Mouse (Mus musculus) liver, embryonic 13.5 days (tissue): ENCODE measurements around the gene Aasdh. TPM values are rescaled to one million over a fixed set of nuclear protein-coding genes. Genes with fewer than 3 reads are reported as not detected.
"Not testable (repeated sequence)": the region's sequence is repeated elsewhere in the genome, so short reads cannot be mapped to it uniquely, and the experiment has no call there.

Source experiments
- ATAC-seq: fragments of 200-750 bp; cut with Nextera tagmentation; 2 replicates; pipeline ENCODE4 v1.8.0; 2017; ENCODE audit warnings: low read depth, mild to moderate bottlenecking, moderate number of reproducible peaks, moderate library complexity
- DNase-seq: peaks from one replicate; pipeline ENCODE4 v3.0.0; 2022
- H3K27ac ChIP-seq: fragments of 300-500 bp; sonication (generic); 2 replicates; pipeline ENCODE4 v1.5.1; 2015; ENCODE audit warnings: moderate library complexity, mild to moderate bottlenecking, inconsistent platforms
- H3K27me3 ChIP-seq: fragments of 300-500 bp; sonication (generic); 2 replicates; pipeline ENCODE4 v1.6.1; 2015; ENCODE audit warnings: mild to moderate bottlenecking, inconsistent platforms
- H3K36me3 ChIP-seq: fragments of 300-500 bp; sonication (generic); 2 replicates; pipeline ENCODE4 v1.6.1; 2015; ENCODE audit warnings: mild to moderate bottlenecking, inconsistent platforms
- H3K4me1 ChIP-seq: fragments of 300-500 bp; sonication (generic); replicated peaks from 2 replicates; pipeline ENCODE4 v1.6.1; 2015; ENCODE audit warnings: inconsistent platforms
- H3K4me2 ChIP-seq: fragments of 300-500 bp; sonication (generic); 2 replicates; pipeline ENCODE4 v1.6.1; 2015; ENCODE audit warnings: inconsistent platforms, mild to moderate bottlenecking, moderate library complexity
- H3K4me3 ChIP-seq: fragments of 300-500 bp; sonication (generic); replicated peaks from 2 replicates; pipeline ENCODE4 v1.5.1; 2015; ENCODE audit warnings: mild to moderate bottlenecking, inconsistent platforms
- H3K9ac ChIP-seq: fragments of 300-500 bp; sonication (generic); 2 replicates; pipeline ENCODE4 v1.6.1; 2015; ENCODE audit warnings: mild to moderate bottlenecking, inconsistent platforms
- H3K9me3 ChIP-seq: fragments of 300-500 bp; sonication (generic); replicated peaks from 2 replicates; pipeline ENCODE4 v1.6.1; 2016; ENCODE audit warnings: inconsistent platforms
- WGBS: fragments of 180-500 bp; shearing (Covaris S2); methylation state at CpG from one replicate; pipeline ENCODE4 v1.1.7; 2015; ENCODE audit not compliant: insufficient replicate concordance; 5-methylcytosine and 5-hydroxymethylcytosine counted together
- polyA plus RNA-seq: library from polyadenylated mRNA; unstranded; fragments of >200 nt; fragmentation: Nextera tagmentation; extraction: Ambion mirVana; gene quantifications from 2 replicates; pipeline ENCODE4 v1.2.1, GENCODE M21; 2015

The Aasdh gene
- polyA plus RNA-seq, 1 experiment from 2014 or later: 6.4 TPM

- H3K9me3 ChIP-seq: no peaks in the 10 kb centered on the region
- H3K4me2 ChIP-seq: no peak overlapping the region
- no peak for ATAC-seq
- H3K27me3 ChIP-seq: no peaks in the 10 kb centered on the region
- no peak for DNase-seq
- H3K4me3 ChIP-seq: no peak overlapping the region
- H3K4me1 ChIP-seq: peaks cover 58% of the 10 kb centered on the region
- 65% methylated on average over 6 of the region's 6 CpGs for WGBS
- H3K9ac ChIP-seq: no peak overlapping the region
- H3K36me3 ChIP-seq: peaks cover 53% of the 10 kb centered on the region
- no peak overlapping the region for H3K27ac ChIP-seq
Observed at GRCm38 (mm10) chr5:76944965-76945677, 39.8 kb upstream of the Aasdh start.

GRCm38 (mm10) chr5:76942505-76942904 lies 37.2 kb upstream of the Aasdh start:
- WGBS: 75% methylated on average over 4 of the region's 4 CpGs

DNA sequence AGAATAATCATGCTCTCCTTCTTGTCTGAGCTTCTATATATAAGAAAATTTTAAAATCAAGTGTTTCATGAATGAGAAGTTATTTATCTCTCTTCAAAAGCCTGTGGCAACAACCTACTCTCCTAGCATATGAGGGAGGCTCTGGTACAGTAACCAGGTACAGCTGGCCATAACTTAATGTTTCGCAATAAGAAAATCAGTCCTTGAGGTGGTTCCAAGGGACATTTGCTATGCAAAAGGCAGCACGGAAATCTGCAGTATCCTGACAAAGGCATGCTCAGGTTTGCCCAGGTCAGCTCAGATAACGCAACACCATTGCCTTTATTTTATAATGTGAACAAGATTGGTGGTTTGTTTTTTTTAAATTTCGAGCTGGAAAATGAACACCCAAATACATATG lies 36.7 kb upstream of the Aasdh start:
- 77% methylated on average over 4 of the region's 4 CpGs for WGBS

More at GRCm38 (mm10) chr5:76942505-76942904, 37.2 kb upstream of the Aasdh start:
- peaks cover 33% of the 10 kb centered on the region for H3K4me1 ChIP-seq
- 0 out of 2 replicates have a peak, but pooled peaks cover 5% of the 10 kb centered on the region for H3K9me3 ChIP-seq
- no peak overlapping the region for H3K4me3 ChIP-seq
- no peak overlapping the region for H3K27ac ChIP-seq
- H3K4me2 ChIP-seq: no peak overlapping the region
- H3K9ac ChIP-seq: no peak overlapping the region
- DNase-seq (no peak), ATAC-seq (no peak)
- H3K36me3 ChIP-seq: peaks cover 48% of the 10 kb centered on the region
- no peaks in the 10 kb centered on the region for H3K27me3 ChIP-seq

GRCm38 (mm10) chr5:76939717-76940116 lies 34.4 kb upstream of the Aasdh start:
- peaks cover 12% of the 10 kb centered on the region for H3K4me1 ChIP-seq
- ATAC-seq (no peak), DNase-seq (no peak)
- H3K9ac ChIP-seq: no peak overlapping the region
- H3K27me3 ChIP-seq: no peaks in the 10 kb centered on the region
- WGBS: 81% methylated on average over 8 of the region's 8 CpGs
- peaks cover 36% of the 10 kb centered on the region for H3K36me3 ChIP-seq
- no peak overlapping the region for H3K4me2 ChIP-seq
- no peak overlapping the region for H3K27ac ChIP-seq
- H3K9me3 ChIP-seq: 0 out of 2 replicates have a peak, but pooled peaks cover 5% of the 10 kb centered on the region
- no peak overlapping the region for H3K4me3 ChIP-seq

More for the DNA sequence above, 36.7 kb upstream of the Aasdh start:
- Histone ChIP-seq H3K4me2 (no peak overlapping the region), H3K36me3 (peaks cover 43% of the 10 kb centered on the region), H3K9me3 (0 out of 2 replicates have a peak, but pooled peaks cover 5% of the 10 kb centered on the region), H3K4me3 (no peak overlapping the region), H3K27me3 (no peaks in the 10 kb centered on the region), H3K9ac (no peak overlapping the region), H3K27ac (no peak overlapping the region), H3K4me1 (peaks cover 28% of the 10 kb centered on the region)
- no peak for ATAC-seq
- DNase-seq: no peak

DNA sequence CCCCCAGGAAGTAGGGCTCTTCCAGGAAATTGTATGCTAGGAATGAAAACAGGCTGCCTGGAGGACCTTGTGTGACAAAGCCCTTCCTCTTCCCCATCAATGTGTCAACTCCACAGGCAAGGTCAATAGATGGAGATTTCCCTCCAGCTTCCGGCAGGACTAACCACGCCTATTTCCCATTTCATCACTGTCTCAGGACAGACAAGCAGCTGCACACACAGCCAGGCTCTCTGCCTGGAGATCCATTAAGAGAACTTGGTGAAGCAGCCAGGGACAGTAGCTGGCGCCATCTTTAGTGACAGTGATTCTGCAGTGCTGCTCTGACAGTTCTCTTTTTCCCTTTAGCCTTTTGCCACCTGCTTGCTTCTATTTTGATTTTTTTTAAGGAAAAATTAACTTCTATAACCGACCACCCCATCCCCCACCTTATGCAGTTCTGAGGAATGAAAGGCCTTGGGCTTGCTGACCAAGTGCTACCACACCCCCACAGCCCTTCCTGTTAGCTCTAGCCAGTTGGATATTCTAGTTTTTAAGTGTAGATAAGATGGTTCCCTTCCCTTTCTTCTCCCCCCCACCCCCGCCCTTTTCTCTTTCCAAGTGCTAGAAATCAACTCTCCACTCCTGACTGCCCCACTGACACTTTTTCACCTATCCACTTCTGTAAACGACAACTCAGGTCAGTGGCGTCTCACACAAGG lies 24.0 kb upstream of the Aasdh start:
- no peak for DNase-seq
- H3K4me2 ChIP-seq: no peak overlapping the region

GRCm38 (mm10) chr5:76928124-76928832 lies 23.0 kb upstream of the Aasdh start:
- no peak overlapping the region for H3K4me3 ChIP-seq
- no peak overlapping the region for H3K9ac ChIP-seq
- no peaks in the 10 kb centered on the region for H3K27me3 ChIP-seq
- no peak for DNase-seq
- no peak overlapping the region for H3K4me2 ChIP-seq
- H3K36me3 ChIP-seq: peaks cover 49% of the 10 kb centered on the region
- no peak for ATAC-seq
- WGBS: 86% methylated on average over 16 of the region's 16 CpGs
- H3K27ac ChIP-seq: no peak overlapping the region
- no peaks in the 10 kb centered on the region for H3K9me3 ChIP-seq
- peaks cover 12% of the 10 kb centered on the region for H3K4me1 ChIP-seq

More for the DNA sequence above, 24.0 kb upstream of the Aasdh start:
- peaks cover 39% of the 10 kb centered on the region for H3K36me3 ChIP-seq
- no peak overlapping the region for H3K9ac ChIP-seq
- ATAC-seq: peak; percentile 65
- H3K4me3 ChIP-seq: no peak overlapping the region
- no peaks in the 10 kb centered on the region for H3K9me3 ChIP-seq
- H3K27ac ChIP-seq: 0 out of 2 replicates have a peak overlapping the region, but pooled peaks have one; percentile 1
- H3K4me1 ChIP-seq: peaks cover 12% of the 10 kb centered on the region
- WGBS: 42% methylated on average over 7 of the region's 7 CpGs
- no peaks in the 10 kb centered on the region for H3K27me3 ChIP-seq

GRCm38 (mm10) chr5:76924296-76924695 lies 19.0 kb upstream of the Aasdh start:
- no peak for DNase-seq
- no peak overlapping the region for H3K9ac ChIP-seq
- H3K9me3 ChIP-seq: no peaks in the 10 kb centered on the region
- H3K27ac ChIP-seq: no peak overlapping the region
- WGBS: 70% methylated on average over 1 of the region's 1 CpGs
- no peaks in the 10 kb centered on the region for H3K27me3 ChIP-seq
- H3K4me2 ChIP-seq: no peak overlapping the region
- ATAC-seq: no peak
- H3K4me1 ChIP-seq: peaks cover 4% of the 10 kb centered on the region; the same call in 1 of the 2 replicates
- peaks cover 87% of the 10 kb centered on the region for H3K36me3 ChIP-seq
- no peak overlapping the region for H3K4me3 ChIP-seq

DNA sequence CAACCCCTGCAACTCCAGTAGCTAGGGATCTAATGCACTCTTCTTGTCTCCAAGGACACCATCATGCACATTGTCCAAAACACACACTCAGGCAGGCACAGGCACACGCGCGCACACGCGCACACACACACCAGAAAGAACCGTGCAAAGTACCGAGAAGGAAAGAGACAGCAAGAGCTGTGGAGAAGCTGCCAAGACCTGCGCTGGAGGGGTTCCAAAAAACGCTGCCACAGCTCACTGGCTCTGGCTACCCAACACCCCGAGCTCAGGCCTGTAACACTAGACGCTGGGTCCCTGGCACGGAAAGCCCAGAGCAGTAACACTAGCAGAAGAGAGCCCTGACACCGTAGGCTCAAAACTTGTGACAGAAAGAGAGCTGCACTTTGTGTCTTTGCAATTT lies 18.1 kb upstream of the Aasdh start:
- Histone ChIP-seq H3K4me3 (no peak overlapping the region), H3K4me1 (0 out of 2 replicates have a peak, but pooled peaks cover 3% of the 10 kb centered on the region), H3K27me3 (no peaks in the 10 kb centered on the region), H3K36me3 (peaks cover 94% of the 10 kb centered on the region), H3K4me2 (no peak overlapping the region), H3K27ac (no peak overlapping the region), H3K9ac (no peak overlapping the region), H3K9me3 (no peaks in the 10 kb centered on the region)
- DNase-seq: no peak
- 91% methylated on average over 13 of the region's 13 CpGs for WGBS
- ATAC-seq: no peak

DNA sequence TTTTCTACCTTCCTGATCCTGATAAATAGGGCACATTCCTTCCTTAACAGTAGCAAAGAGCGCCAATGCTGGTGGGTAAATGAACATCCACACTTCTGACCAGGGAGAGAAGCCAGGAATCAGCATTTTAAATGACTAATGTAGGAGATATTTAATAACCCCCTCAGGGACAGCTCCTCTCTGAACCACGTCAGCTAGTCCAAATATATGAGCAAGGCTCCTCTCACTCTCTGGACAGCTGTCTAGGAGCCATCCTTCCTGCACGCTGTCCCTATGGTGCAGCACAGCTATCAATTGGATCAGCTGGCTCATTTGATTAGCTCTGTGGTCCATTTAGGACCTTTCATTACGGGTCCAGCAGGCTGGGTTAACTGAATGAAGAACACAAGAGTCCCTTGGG lies 17.5 kb upstream of the Aasdh start:
- Histone ChIP-seq H3K36me3 (peaks cover 96% of the 10 kb centered on the region), H3K4me1 (no peaks in the 10 kb centered on the region), H3K4me2 (no peak overlapping the region), H3K9ac (no peak overlapping the region), H3K27ac (no peak overlapping the region), H3K27me3 (no peaks in the 10 kb centered on the region), H3K4me3 (no peak overlapping the region), H3K9me3 (no peaks in the 10 kb centered on the region)
- DNase-seq: no peak
- no peak for ATAC-seq
- 86% methylated on average over 4 of the region's 4 CpGs for WGBS

GRCm38 (mm10) chr5:76912522-76912921 lies 7.2 kb upstream of the Aasdh start:
- H3K9ac ChIP-seq, H3K4me2 ChIP-seq, DNase-seq, ATAC-seq, H3K4me1 ChIP-seq, H3K9me3 ChIP-seq, H3K27me3 ChIP-seq, H3K4me3 ChIP-seq, H3K27ac ChIP-seq: not testable (repeated sequence)
- H3K36me3 ChIP-seq: peaks cover 49% of the 10 kb centered on the region
- 80% methylated on average over 5 of the region's 5 CpGs for WGBS

DNA sequence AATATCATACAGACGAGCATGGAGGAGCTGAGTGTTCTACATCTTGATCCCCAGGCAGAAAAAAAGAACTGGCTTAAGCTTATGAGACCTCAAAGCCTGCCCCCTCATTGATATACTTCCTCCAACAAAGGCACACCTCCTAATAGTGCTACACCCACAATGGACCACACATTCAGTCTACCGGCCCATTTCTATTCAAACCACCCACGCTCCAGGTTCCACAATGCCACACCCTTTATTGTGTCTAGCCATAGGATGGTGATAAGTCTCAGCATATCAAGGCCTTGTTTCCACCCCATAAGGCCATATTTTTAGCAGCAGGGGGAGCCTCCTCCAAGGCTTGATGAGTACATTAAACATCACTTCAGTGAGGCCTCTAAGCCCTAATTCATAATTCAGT lies 5.5 kb upstream of the Aasdh start:
- H3K36me3 ChIP-seq: peaks cover 39% of the 10 kb centered on the region
- DNase-seq: no peak
- H3K9ac ChIP-seq: no peak overlapping the region
- peaks cover 11% of the 10 kb centered on the region for H3K4me1 ChIP-seq
- no peaks in the 10 kb centered on the region for H3K9me3 ChIP-seq
- H3K27ac ChIP-seq: no peak overlapping the region
- WGBS: 49% methylated on average over 3 of the region's 3 CpGs
- no peak overlapping the region for H3K4me2 ChIP-seq
- no peaks in the 10 kb centered on the region for H3K27me3 ChIP-seq
- H3K4me3 ChIP-seq: no peak overlapping the region
- ATAC-seq: no peak
